Mouse (Mus musculus) heart, postnatal 36 days (tissue): Measurements from ENCODE around the gene Celf2. TPM values are rescaled to one million over a fixed set of nuclear protein-coding genes. Genes with fewer than 3 reads are reported as not detected.
"Not testable (repeated sequence)": the region's sequence is repeated elsewhere in the genome, so short reads cannot be mapped to it uniquely, and the experiment has no call there.

Experiments
- DNase-seq, 2 experiments: peaks; one replicate each; pipeline ENCODE4 v3.0.0; 2021 to 2022
- intact Hi-C: fragments of 180-260 bp; cut with DNase I; formaldehyde crosslinking; loops from one replicate; pipeline ENCODE4 v1.15.1; 2025
- total RNA-seq, 2 experiments: library from RNA; stranded (reverse); gene quantifications; 2 replicates each; pipeline ENCODE4 v1.2.3; 2021

Gene Celf2
- total RNA-seq: 10 to 100 TPM; 68.4 to 73.2 TPM

- DNase-seq, intact Hi-C loops: not testable (repeated sequence)
Observed at GRCm38 (mm10) chr2:7509463-7509862, at the start of gene Celf2. Gene Celf2, minus strand, starts transcription at chr2:7509563.

- intact Hi-C loops: no loop called here
- DNase-seq: no peak
Observed at GRCm38 (mm10) chr2:7555144-7555892, 46.0 kb upstream of the Celf2 start.

DNA sequence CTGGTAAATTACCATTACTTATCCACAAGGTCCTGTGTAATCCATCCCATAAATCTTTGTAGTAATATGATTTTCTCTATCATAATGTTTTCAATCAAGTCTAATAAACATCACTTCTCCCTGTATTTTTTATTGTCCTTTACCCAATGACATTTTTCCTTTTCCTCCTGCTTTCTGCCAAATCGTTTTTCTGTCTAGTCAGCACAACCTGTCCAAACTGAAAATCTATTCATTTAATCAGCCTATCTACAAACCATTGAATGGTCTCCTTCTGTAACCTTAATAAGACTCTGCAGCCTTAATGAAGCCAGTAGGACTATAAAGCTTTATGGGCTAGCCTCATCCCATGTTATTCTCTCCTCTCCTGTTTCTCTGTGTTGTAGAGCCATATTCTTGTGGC lies 45.2 kb upstream of the Celf2 start:
- DNase-seq: no peak
- intact Hi-C loops: no loop called here

DNA sequence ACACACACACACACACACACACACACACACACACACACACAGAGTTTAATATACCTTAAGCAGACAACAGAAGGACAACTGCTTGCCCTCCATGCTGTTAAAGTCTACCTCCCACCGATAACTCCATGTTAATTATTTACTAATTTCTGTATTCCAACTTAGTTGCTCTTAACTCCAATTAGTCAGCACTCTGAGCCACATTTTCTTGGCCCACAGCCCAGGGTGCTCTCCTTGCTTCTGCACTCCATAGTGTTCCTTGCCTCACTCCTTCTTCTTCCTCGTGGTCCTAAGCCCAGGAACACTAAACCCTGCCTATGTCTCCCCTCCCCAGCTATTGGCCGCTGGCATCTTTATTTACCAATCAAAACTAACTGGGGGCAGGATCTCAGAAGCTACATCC lies 43.5 kb upstream of the Celf2 start:
- intact Hi-C loops: no loop called here
- no peak for DNase-seq

GRCm38 (mm10) chr2:7548886-7549285 lies 39.5 kb upstream of the Celf2 start:
- intact Hi-C loops: no loop called here
- no peak for DNase-seq

- intact Hi-C loops: no loop called here
- no peak for DNase-seq
Observed at GRCm38 (mm10) chr2:7534615-7535204, 25.3 kb upstream of the Celf2 start.

DNA sequence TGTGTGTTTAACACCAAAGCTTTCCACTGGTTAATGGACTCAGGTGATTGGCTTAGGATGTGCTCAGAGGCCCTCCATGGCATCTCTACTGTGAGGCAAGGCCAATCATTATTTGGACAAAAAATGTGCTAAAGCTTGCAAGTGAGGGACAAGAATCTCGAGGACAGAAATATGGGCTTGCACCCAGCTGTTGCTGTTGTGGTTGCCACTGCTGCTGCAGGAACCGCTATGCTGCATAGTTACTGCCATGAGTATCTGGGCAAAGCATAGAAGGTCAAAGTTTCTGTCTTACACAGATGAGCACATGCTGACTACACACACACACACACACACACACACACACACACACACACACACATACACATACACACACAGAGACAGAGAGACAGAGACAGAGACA lies 24.8 kb upstream of the Celf2 start:
- intact Hi-C loops: no loop called here
- DNase-seq: no peak

- no peak for DNase-seq
- intact Hi-C loops: no loop called here
Observed at GRCm38 (mm10) chr2:7531185-7531960, 22.0 kb upstream of the Celf2 start.

DNA sequence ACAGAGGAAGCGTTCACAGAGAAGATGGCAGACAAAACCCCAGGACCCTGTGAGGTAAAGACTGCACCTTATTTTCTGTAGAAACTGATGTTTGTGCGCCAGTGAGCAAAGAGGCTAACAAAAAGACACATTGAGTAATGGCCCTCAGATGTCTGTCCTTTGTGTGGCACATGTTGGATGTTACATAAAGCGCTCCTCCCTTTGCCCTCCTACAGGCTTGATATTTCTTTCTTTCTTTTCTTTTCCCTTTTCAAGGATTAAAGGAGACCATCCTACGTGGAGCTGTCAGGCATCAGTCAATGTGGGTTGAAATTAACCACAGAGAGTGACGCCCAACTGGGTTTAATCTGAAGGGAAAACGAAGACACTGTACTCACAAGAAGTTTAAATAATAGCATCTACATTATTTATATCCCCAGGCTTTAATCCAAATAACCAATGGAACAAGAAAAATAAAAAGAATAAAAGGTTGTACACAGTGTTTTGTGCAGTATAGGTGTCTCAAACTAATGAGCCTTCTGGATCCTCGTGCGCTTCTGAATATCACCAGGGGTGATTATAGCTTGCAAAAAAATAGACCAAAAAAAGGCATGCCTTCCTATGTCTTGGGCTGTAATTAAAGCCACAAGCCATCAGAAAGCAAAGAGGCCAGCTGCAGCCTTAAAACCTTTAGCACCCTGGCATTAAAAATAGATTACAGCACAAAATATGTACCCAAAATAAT lies 21.3 kb upstream of the Celf2 start:
- no peak for DNase-seq
- intact Hi-C loops: no loop called here

- intact Hi-C loops: no loop called here
- no peak for DNase-seq
Observed at GRCm38 (mm10) chr2:7529637-7530036, 20.3 kb upstream of the Celf2 start.

DNA sequence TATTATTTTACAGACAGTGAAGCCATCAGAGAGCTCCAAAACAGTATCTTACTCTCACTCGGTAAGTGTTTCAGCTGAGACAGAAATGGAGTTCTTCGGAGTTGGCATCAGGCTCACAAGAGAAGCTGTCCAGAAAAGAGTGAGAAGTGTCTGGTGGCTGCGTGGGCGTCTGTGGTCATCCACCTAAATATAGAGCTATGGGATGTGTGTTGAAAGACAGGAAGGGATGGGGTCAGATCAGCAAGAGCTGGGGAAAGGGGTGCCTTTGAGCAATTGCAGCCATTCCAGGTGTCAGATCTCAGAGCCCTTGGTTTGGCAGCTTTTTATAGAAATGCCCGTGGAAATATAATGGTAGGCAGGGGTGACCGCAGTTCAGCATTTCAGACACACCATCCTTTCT lies 17.3 kb upstream of the Celf2 start:
- DNase-seq: no peak
- intact Hi-C loops: no loop called here

GRCm38 (mm10) chr2:7519473-7519872 lies 10.1 kb upstream of the Celf2 start:
- no peak for DNase-seq
- intact Hi-C loops: no loop called here

DNA sequence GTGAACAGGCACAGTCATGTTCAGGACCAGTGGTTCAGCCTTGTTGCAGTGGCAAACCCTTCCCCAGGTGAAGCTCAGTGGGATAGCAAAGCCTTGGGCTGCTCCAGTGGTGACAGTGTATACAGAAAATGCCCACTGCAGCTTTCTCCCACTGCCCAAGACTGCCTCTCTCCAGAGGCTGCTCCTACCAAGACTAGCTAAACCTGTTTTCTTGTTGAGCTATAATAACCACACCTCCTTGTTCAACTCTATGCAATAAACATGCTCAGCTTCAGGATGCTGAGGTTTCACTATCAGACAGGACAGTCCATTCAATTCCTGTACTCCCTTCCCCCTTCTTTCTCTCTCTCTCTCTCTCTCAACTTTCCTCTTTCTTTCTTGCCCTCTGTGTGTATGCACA lies 15.9 kb downstream of the Celf2 start:
- no peak for DNase-seq
- intact Hi-C loops: no loop called here

DNA sequence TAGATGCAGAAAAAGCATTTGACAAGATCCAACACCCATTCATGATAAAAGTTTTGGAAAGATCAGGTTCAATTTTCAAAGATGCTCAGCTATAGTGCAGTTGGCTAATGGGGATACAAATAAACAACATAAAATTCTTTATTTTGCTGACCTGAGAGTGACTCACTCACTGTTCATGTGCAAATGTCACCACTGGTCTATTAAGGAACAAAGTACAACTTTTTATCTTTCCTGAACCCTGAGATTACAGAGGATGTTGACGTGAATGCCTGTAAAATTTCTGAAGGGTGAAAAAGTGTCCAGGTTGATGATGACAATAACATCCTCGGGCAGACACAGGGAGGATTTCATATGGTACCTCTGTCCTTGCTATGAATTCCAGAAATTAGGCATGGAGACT lies 24.4 kb downstream of the Celf2 start:
- DNase-seq: no peak
- intact Hi-C loops: no loop called here

- no peak for DNase-seq
- intact Hi-C loops: no loop called here
Observed at GRCm38 (mm10) chr2:7482062-7482461, 27.3 kb downstream of the Celf2 start.

DNA sequence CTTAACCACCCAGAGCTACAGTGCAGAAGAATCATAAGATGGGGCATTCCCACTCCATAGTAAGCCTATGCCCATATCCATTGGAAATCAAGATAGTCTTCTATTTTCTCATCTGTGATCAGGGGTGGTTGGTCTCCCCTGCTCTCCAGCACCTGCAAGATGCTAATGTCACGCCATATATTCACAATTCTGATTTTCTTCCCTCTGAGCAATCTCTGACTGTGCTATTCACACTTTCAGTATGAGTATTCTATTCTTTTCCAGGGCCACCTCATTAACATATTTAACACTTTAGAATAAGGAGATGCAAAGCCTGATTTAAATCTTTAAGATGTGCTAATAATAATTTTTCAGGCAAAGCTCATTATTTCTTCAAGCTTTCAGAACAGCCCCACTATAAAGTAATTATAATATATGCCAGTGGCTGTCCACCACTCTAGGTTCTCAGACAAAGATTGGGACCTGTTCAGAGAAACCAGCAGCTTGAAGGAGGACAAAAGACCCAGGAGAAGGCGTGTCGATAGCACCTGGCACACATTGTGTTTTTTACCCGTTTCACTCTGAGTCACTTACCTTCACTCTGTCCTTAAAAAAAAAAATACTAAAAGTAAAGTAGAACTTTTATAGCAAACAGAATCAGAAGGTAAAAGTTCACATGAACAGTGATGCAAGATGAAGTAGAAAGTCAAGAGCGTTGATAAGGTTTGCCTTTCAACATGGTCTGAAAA lies 48.9 kb downstream of the Celf2 start:
- no peak for DNase-seq
- intact Hi-C loops: no loop called here

- intact Hi-C loops: no loop called here
- no peak for DNase-seq
Observed at GRCm38 (mm10) chr2:7438721-7439282, 70.6 kb downstream of the Celf2 start.

- DNase-seq: no peak
- intact Hi-C loops: no loop called here
Observed at GRCm38 (mm10) chr2:7426481-7426880, 82.9 kb downstream of the Celf2 start.

- intact Hi-C loops: no loop called here
- DNase-seq: no peak
Observed at GRCm38 (mm10) chr2:7400530-7400929, 108.8 kb downstream of the Celf2 start.

DNA sequence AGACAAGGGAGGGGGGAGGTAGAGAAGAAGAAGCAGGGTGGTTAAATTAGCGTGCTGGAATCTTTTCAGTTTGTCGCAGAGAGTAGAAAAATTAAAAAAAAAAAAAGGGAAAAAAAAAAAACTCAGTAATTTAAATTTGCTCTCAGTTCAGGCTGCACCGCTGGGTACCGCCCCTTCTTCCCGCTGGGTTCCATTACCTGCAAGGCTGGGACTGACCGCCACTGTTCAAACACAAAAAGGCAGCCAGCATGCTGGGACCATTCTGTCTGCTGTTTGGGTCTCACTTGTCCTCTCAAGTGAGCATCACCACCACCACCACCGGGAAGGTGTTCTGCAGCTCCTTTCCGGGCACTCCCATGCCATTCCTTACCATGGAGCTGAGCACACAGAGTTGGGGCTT lies 113.4 kb downstream of the Celf2 start:
- intact Hi-C loops: no loop called here
- DNase-seq: no peak
